Mouse (Mus musculus) myocyte (in vitro differentiated cells): ENCODE data around the gene Plaa.

Source experiments
- CEBPB ChIP-seq: IDR thresholded peaks from 2 replicates; pipeline ENCODE4 v1.6.1; 2011; ENCODE audit warnings: mild to moderate bottlenecking, moderate library complexity; ENCODE audit not compliant: poor library complexity, insufficient read depth, severe bottlenecking
- E2F4 ChIP-seq: IDR thresholded peaks from one replicate; pipeline ENCODE4 v1.6.1; 2011; ENCODE audit warnings: mild to moderate bottlenecking, control low read depth, moderate library complexity; ENCODE audit not compliant: insufficient read depth
- MAX ChIP-seq: IDR thresholded peaks from one replicate; pipeline ENCODE4 v1.6.1; 2011; ENCODE audit warnings: low read depth, mild to moderate bottlenecking, control low read depth
- MYOD1 ChIP-seq, 3 experiments: IDR thresholded peaks; one replicate each; pipeline ENCODE4 v1.6.1; 2011; ENCODE audit warnings: control low read depth in 2 of 3, low read depth in 2 of 3, mild to moderate bottlenecking in 2 of 3, moderate library complexity in 1 of 3; ENCODE audit not compliant: insufficient read length in 2 of 3, control insufficient read depth in 1 of 3
- MYOG ChIP-seq, 3 experiments: IDR thresholded peaks; one replicate each; pipeline ENCODE4 v1.6.1; 2011; ENCODE audit warnings: control low read depth in 2 of 3, low read depth in 2 of 3, mild to moderate bottlenecking in 2 of 3; ENCODE audit not compliant: insufficient read length in 2 of 3, control insufficient read depth in 1 of 3, insufficient read depth in 1 of 3
- POLR2A ChIP-seq: IDR thresholded peaks from one replicate; pipeline ENCODE4 v1.6.1; 2011; ENCODE audit warnings: low read depth, mild to moderate bottlenecking, control low read depth, moderate library complexity; ENCODE audit not compliant: insufficient read length
- POLR2AphosphoS2 ChIP-seq: IDR thresholded peaks from one replicate; pipeline ENCODE4 v1.6.1; 2011; ENCODE audit warnings: low read depth, control low read depth; ENCODE audit not compliant: insufficient read length
- REST ChIP-seq: IDR thresholded peaks from one replicate; pipeline ENCODE4 v1.6.1; 2011; ENCODE audit warnings: mild to moderate bottlenecking, control low read depth, moderate library complexity; ENCODE audit not compliant: insufficient read depth, insufficient read length
- SRF ChIP-seq: IDR thresholded peaks from one replicate; pipeline ENCODE4 v1.6.1; 2011; ENCODE audit warnings: low read depth; ENCODE audit not compliant: control insufficient read depth, insufficient read length
- TCF12 ChIP-seq: IDR thresholded peaks from one replicate; pipeline ENCODE4 v1.6.1; 2011; ENCODE audit warnings: mild to moderate bottlenecking, control low read depth; ENCODE audit not compliant: poor library complexity, insufficient read depth, severe bottlenecking
- TCF3 ChIP-seq: IDR thresholded peaks from one replicate; pipeline ENCODE4 v1.6.1; 2011; ENCODE audit warnings: low read depth, control low read depth; ENCODE audit not compliant: insufficient read length
- USF1 ChIP-seq: IDR thresholded peaks from one replicate; pipeline ENCODE4 v1.6.1; 2011; ENCODE audit warnings: low read depth, mild to moderate bottlenecking, control low read depth, moderate library complexity

- TF ChIP-seq E2F4 (no peak), POLR2A (no peak), USF1 (no peak), MAX (no peak), TCF12 (no peak), MYOD1 (IDR thresholded peaks at IDR 0.05; ENCODE audit: control insufficient read depth in 1 of 3, insufficient read length in 2 of 3, low read depth in 2 of 3) (no peak), REST (no peak), CEBPB (no peak), MYOG (IDR thresholded peaks at IDR 0.05; ENCODE audit: control insufficient read depth in 1 of 3, insufficient read depth in 1 of 3, insufficient read length in 2 of 3, low read depth in 2 of 3) (no peak), POLR2AphosphoS2 (no peak), SRF (no peak), TCF3 (no peak)
Observed at GRCm38 (mm10) chr4:94523321-94523720, 79.7 kb downstream of the Plaa start.
